Mouse (Mus musculus): ENCODE data around the gene Efemp2.

DNA sequence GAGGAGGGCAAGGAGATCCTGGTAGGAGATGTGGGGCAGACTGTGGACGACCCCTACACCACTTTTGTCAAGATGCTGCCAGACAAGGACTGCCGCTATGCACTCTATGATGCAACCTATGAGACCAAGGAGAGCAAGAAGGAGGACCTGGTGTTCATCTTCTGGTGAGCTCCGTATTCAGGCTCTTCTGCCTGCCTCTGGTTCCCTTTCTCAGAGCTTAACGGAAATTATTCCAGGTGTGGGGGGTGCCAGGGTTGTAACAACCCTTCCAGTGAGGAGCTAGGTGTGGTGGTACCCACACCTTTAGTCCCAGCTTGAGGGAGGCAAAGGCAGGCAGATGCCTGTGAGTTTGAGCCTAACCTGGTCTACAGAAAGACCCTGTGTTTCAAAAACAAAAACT lies 18.9 kb downstream of the Efemp2 start:
- TF ChIP-seq CTCF (IDR thresholded peaks at IDR 0.05) (no peak), EP300 (IDR thresholded peaks at IDR 0.05) (no peak)

All from lung, postnatal 0 days (tissue).